Mouse (Mus musculus): ENCODE measurements around the gene Col15a1. TPM values are rescaled to one million over a fixed set of nuclear protein-coding genes. Genes with fewer than 3 reads are reported as not detected.

Col15a1 gene
- total RNA-seq, 2 experiments from 2014 or later, result 285 to 337 TPM

DNA sequence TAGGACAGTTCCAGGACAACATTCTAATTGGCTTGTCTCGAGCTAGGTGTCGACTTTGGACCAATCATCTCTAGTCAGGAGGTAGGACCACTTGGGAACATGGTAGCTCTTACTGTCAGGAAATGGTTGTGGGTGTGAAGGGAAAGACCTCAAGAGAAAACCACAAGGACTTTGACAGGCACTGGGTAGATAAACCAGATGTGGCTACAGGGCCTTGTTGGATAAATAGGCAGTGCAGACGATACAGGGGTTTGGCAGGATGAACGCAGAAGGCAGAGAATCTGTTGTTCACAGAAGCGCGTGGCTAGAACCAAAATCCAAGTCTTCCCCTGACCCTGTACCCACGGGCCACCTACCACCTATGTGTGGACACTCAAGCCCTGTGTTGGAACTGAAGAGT, 94.6 kb downstream of the Col15a1 start:
- no peak for DNase-seq (ENCODE audit: low spot score in 2 of 2)

DNA sequence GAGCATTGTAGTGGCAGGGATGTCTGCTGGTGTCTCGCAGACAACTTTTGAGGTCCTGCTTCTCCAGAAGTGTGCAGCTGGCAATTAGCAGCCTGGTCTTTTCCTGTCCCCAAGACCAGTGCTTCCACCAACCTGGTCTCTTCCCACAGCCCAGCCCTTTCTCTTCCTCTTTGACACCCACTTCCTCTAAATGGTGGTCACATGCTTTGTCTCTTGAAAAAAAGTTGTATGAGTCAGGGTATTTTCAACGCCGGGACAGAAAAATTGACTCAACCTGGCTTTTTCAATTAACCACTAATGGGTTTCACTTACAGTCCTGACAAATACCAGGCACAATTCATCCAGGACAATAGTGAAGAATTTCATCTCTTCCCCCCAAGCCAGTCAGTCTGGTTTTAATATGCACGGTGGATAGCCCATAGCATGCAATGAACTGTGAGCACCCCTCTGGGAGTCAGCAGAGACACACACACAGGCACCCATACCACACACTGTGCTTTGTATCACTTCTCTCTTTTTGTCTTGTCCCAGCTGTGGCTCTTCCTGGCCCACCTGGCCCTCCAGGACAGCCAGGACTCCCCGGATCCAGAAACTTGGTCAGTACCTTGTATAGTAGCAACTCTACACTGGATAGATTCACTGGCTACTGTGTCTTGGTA, 95.5 kb downstream of the Col15a1 start:
- DNase-seq (ENCODE audit: low spot score in 2 of 2), result no peak

DNA sequence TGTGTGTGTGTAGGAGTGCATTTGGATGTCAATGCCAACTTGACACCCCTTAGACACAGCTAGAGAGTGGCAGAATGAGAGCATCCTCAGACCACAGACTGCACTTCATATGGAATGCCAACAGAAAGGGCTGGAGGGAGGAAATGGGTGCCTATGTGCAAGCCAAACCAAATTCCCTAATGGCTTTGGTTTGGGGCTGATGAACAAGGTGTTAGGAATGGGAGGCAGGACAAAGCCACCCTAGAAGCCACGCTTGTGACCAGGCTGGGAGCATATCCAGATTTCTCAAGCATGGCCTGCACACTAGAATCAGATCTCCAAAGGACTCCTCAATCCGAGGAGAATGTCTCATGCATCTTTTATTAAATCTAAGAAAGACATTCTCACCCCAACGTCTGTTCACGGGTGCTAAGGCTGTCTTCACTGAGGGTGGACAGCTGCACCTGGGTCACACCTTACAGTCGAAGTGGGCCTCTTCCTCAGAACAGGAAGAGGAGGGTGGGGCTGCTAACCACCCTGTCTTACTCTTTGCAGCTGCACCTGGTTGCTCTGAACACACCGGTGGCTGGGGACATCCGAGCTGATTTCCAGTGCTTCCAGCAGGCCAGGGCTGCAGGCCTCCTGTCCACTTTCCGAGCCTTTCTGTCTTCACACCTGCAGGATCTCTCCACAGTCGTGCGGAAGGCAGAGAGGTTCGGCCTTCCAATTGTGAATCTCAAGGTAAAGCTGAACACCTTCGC, 102.1 kb downstream of the Col15a1 start:
- no peak for DNase-seq (ENCODE audit: low spot score in 2 of 2)

DNA sequence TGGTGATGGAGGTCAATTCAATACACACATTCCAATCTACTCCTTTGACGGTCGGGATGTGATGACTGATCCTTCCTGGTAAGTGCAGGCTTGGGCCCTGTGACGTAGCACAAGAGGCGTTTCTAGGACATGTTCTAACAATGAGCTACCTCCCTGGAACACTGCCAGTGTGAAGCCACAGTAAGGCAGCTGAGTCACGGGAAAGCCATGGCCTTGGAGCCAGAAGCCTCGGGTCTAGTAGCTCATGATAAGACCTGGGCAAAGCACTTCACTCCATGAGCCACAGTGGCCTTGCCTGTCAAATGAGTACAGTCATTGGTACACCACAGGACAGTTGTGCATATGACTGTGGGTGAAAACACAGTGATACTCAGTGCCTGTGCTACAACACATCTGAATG, 102.9 kb downstream of the Col15a1 start:
- DNase-seq (ENCODE audit: low spot score in 2 of 2), result no peak

DNA sequence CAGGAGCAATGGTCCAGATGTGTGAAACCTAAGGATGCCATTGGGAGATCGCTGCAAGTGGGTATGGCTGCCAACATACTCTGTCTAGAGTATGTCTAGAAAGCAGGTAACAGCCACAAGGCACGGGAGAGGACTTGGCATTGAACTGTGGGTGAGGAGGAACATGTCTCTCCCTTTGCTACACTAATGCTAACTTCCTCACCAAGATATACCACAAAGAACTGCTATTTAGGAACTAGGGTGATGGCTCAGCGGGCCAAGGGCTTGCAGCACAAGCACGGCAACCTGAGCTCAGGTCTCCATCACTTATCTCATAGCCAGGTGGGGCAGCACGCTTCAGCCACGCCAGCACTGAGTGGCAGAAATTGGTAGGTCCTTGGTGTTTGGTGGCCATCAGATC, 103.5 kb downstream of the Col15a1 start:
- no peak for DNase-seq (ENCODE audit: low spot score in 2 of 2)

DNA sequence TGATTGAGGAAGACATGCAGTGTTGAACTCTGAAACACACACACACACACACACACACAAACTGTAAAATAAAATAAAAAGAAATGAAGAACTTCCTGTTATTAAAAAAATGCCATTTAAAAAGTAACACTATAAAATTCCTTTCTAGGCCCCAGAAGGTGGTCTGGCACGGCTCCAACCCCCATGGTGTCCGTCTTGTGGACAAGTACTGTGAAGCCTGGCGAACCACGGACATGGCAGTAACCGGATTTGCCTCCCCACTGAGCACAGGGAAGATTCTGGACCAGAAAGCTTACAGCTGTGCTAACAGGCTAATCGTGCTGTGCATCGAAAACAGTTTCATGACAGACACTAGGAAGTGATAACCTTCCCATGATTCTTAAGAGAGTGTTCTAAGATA, 104.0 kb downstream of the Col15a1 start:
- DNase-seq (ENCODE audit: low spot score in 2 of 2), result no peak

DNA sequence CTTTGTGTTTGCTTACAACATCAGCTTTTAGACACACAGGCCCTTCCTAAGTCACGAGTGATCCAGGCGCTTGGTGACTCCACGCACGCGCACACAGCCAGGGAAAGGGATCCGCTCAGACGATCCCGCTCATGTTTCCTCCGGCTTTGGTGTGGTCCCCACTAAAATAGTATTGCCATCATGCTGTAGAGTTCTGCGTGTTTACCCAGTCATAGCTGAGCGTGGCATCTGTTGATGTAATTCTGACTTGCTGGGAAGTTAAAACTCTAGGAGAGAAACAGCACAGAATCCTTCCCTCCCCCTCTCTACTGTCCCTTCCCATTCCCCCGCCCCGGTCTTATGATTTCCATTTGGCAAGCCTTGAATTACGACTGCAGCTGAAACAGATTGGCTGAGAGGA, 104.7 kb downstream of the Col15a1 start:
- no peak for DNase-seq (ENCODE audit: low spot score in 2 of 2)

DNA sequence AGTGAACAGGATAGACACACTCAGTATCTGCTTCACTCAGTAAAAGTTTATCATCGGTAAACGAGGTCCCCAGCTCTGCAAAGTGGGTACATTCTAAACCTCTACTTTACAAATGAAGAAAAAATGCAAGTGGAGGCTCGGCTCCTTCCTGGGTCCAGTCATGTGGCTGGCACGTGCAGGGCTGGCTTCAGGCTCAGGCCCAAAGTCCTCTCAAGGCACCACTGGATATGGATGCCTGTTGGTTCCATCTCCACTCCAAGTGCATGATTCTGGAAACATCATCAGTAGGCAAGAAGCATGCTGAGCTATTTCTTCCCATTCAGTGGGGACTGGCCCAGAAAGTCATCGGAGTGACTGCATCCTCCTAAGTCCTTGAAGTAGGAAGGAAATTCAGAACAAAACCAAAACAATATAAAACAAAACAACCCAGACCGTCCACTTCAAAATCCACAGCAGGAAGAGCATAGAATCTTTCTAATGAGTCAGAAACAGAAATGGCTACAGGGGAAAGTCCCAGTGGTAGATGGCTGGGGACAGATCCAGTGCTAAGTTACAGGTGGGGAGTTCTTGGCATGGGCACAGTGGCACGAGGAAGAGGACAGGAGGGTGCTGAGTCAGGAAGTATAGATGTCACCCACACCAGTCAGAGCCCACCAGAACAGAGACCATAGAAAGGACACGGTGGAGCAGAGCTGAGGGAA, 105.9 kb downstream of the Col15a1 start:
- DNase-seq (ENCODE audit: low spot score in 2 of 2), result no peak

DNA sequence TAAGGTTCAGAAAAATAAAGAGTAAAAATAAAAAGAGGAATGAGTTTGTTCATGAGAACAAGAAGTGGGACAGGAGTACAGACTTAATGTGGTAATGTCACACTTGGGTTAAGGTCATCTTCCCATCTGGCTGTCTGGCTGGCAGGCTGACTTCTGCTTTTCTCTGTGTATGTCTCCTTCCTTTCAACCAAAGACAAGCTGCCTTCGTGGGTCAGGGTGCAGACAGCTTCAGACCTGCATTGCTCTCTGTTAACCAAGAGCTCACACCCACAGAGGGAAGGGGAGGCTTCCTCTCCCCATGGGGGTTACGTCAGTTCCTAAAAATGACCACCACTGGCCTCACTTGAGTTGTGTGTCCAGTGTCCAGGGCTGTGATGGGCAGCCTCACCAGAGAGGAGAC, 107.5 kb downstream of the Col15a1 start:
- no peak for DNase-seq (ENCODE audit: low spot score in 2 of 2)

DNA sequence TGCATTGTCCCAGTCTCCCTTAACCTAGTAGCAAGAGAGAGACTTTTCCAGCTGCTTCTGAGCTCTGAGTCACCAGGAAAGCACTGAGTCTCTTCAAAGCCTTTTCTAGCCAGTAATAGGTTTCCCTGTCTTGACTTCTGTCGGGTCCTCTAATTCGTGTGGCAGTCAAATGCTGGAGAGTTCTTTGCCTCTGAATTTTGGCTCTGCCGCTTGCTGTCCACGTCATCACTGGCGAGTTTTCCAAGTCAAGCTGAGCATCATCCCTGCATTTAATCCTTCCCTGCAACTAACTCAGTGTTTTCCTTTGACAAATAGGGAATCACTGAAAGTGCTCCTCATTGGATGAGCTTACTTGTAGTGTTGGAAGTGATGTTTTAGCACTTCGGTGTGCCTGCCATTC, 108.5 kb downstream of the Col15a1 start:
- peak in 1 of 2 experiments; percentile 31 for DNase-seq (ENCODE audit: low spot score in 2 of 2)

DNA sequence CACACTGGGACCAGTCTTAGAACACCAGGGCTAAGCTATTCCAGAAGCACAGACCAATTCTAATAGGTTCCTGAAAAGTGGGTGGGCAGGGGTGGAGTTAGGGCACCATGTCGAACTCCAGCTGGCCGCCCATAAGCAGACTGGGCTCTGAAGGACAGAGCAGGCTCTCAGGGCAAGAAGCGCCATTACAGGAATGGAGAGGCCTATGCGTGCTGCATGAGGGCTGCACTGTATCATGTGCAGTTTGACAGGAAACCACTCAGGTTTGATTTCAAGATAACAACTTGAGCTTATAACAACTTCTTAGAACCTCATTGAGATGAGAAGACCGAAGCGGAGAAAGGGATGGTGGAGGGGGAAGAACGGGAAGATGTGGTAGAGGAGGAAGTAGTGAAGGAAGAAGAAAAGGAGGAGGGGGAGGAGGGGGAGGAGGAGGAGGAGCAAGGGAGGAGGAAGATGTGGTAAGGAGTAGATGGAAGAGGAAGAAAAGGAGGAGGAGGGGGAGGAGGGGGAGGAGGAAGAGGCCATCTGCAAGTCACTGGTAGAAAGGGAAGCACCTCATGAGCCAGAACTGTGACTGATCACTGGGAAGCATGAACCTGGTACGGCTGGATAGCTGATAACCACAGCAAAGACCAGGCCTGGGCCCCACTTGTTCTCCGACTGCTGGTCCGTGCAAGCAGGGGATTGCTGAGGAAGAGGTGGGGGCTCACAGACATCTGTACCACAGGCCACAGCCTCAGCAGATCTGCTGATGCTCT, 111.8 kb downstream of the Col15a1 start:
- DNase-seq (ENCODE audit: low spot score in 2 of 2), result no peak

DNA sequence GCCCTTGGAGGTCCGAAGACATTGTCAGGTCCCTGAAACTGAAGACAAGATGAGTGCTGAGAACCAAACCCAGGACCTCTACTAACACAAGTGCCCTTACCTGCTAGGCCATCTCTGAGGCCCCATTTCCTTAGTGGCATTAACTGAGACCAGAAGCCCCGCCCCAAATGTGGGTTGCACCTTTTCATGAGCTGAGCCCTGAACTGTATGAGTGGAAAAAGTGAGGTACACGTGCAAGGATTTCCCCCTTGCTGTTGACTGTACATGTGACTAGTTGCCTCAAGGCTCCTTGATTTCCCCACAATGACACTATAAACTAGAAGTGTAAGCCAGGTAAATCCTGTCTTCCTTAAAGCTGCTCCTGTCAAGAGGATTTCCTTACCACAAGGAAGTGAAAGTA, 114.4 kb downstream of the Col15a1 start:
- no peak for DNase-seq (ENCODE audit: low spot score in 2 of 2)

DNA sequence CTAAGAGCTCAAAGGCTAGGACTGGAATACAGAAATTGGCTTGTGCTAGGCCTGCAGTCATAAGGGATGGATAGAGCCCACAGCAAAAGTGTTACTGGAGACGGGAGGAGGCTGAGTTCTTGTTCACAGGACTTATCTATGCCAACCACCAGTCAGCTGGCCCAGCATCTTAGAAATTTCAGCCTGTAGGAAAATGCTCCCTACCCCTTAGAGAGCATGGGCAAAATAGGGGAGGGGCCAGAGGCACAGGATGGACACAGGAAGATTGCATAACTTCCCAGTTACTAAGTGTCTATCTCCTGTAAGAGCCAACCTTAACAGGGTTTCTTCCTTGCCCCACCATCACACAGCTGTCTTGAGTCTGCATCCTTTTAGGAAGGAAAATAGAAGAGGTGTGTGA, 116.2 kb downstream of the Col15a1 start:
- no peak for DNase-seq (ENCODE audit: low spot score in 2 of 2)

DNA sequence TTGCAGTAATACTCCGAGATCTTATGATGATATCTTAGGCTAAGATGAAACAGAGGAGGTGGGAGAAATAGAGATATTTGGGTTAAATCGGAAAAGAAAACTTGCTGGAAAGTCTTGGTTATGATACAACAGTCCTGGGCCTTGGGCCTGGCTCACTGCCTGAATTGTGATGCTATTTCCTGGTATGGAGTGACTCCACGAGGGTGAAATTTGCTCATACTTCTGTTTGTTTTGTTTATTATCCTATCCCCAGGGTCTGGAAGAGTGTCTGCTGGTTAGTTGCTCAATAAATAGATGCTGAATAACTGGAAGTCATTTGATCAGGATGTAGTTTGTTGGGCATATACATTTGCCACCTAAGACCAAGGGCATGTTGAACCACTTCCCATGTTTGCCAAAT, 119.8 kb downstream of the Col15a1 start:
- no peak for DNase-seq (ENCODE audit: low spot score in 2 of 2)

DNA sequence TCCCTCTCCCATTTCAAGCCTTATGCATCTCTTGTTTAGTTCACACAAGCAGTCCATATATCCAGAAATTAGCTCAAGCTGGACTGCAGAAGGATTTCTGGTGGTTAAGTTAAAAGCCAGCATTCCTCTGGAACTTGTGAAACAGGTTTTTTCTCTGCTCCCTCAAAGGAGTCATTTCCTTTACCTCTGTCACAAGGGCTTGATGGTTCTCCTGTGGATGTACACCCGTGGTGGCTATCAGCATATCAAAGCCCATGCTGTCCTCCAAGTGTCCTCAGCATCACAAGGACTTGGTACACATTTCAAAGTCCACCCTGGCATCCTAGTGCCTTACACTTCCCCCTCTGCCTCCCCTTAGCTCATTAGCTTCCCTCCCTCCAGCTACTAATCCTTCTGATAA, 121.3 kb downstream of the Col15a1 start:
- DNase-seq (ENCODE audit: low spot score in 2 of 2), result no peak

DNA sequence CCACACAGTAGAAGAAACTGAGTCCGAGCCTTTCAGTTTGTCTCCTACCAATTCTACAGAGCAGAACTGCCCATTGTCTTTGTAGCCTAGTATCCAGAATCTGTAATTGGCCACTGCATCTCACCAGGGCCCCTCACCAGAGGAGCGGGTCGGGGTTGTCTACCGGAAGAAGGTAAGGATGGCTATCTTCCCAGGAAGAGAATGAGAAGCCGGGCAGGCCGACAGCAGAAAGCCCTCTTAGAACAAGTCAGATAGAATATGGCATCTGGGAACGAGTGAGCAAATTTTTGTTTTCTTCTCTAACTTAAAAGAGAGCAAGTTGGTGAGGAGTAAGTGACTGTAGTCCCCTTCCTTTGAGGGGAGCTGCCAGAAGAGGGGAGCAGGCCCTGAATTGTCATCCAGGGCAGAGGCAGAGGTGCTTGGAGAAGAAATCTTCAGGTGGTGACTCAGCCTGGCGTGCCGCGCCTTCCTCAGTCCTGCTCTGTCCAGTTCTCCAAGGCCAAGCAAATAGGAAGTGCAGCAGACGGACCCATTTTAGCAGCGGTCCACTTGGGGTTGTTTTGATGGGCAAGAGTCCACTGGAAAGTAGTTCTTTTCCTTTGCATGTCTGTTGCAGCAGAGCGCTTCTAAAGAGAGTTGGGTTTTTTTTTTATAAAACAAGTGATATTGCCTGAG, 122.6 kb downstream of the Col15a1 start:
- no peak for DNase-seq (ENCODE audit: low spot score in 2 of 2)

DNA sequence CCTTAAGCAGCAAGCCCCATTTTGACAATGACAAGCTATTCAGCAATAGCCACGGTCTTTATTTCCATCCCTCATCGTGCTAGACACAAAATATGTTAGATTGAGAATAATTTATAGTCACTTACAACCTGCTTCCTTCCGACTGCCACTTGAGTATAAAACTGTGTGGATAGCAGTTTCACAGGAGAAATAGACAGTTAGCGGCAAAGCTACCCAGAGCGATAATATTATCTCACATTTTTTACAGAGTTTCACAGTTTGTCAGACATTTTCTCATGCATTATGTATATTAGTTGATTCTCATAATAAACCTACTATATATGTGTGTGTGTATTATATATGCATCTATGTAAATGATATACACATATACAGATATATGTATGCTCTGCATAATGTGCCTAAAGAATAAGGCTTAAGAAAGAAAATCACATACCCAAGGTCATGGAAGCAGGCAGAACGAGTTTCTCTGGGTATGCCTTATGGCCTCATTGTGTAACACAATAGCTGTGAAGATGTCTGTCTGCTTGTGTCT, 124.9 kb downstream of the Col15a1 start:
- no peak for DNase-seq (ENCODE audit: low spot score in 2 of 2)

DNA sequence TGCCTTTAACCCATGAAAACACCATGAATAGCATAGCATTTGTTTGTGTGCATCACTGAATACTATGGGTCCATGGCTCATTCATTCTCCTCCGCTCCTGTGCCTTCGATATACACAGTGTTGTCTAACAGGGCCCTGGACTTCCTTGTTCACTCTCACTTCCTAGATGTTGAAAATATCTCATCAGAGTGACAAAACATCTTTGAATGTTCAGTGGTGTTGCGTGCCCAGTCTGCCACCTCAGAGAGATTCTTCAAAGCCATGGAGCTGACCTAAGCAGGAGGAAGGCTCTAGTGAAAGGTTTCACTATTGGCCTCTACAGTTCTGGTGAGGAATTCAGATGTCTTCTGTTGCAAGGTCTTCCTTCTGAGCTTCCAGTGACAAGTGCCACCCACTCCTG, 125.6 kb downstream of the Col15a1 start:
- DNase-seq (ENCODE audit: low spot score in 2 of 2), result no peak

DNA sequence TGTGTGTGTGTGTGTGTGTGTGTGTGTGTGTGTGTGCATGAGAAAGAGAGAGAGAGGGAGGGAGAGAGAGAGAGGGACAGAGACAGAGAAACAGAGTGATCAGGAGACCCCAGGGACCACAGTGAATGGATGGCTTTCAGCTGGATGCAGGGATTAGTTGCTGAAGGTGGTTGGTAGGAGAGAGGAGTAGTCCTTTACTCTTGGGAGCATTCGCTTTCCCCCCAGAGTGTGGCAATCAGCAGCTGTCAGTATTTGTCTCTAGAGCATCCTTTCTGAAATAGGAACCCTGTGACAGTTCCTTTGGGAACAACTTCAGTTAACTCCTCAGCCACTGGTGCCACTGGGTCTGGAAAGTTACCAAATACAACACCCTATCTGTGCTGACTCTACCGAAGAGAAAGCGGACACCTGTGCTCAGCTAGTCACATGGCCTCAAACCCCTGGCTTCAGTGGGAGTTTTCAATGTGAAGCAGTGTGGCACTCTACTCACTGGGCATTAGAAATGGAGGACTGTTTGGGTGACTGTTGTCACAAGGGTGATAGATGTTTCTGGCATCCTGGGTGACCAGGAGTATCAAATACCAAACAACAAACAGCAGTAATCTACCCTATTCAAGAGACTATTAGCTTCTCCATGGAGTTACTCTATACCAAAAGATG, 129.1 kb downstream of the Col15a1 start:
- no peak for DNase-seq (ENCODE audit: low spot score in 2 of 2)

DNA sequence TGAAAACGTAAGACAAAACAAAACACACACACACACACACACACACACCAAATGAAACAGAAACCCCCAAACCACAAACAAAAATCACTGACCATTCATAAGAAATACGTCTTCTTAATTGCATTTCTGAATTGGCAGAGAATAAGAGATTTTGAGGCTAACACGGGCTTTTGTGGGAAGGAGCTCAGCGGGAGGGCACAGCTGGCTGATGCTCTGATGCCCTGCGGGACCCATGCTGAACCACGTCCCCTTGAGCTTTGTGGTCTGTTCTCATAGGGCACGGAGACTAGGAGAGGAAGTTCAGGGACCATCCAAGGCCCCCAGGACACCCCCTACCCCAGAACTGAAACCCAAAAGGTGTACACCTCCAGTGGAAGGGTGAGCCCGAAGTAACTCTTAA, 134.7 kb downstream of the Col15a1 start:
- DNase-seq (ENCODE audit: low spot score in 2 of 2), result no peak
